Mouse (Mus musculus) hindbrain, embryonic 12.5 days (tissue): Measurements from ENCODE around the gene Trim39. TPM values are rescaled to one million over a fixed set of nuclear protein-coding genes. Genes with fewer than 3 reads are reported as not detected.
A peak's percentile ranks its signal among the peaks of the same experiment; 100 is the strongest.

Experiments used
- ATAC-seq: fragments of 200-750 bp; cut with Nextera tagmentation; 2 replicates; pipeline ENCODE4 v1.8.0; 2017; ENCODE audit warnings: moderate TSS enrichment; ENCODE audit not compliant: low FRiP score
- H3K27ac ChIP-seq: fragments of 300-500 bp; sonication (generic); 2 replicates; pipeline ENCODE4 v1.5.1; 2016; ENCODE audit warnings: mild to moderate bottlenecking
- H3K27me3 ChIP-seq: fragments of 300-500 bp; sonication (generic); 2 replicates; pipeline ENCODE4 v1.6.1; 2016; ENCODE audit warnings: mild to moderate bottlenecking
- H3K36me3 ChIP-seq: fragments of 300-500 bp; sonication (generic); 2 replicates; pipeline ENCODE4 v1.6.1; 2016; ENCODE audit warnings: mild to moderate bottlenecking
- H3K4me1 ChIP-seq: fragments of 300-500 bp; sonication (generic); 2 replicates; pipeline ENCODE4 v1.6.1; 2016
- H3K4me2 ChIP-seq: fragments of 300-500 bp; sonication (generic); replicated peaks from 2 replicates; pipeline ENCODE4 v1.6.1; 2016; ENCODE audit warnings: mild to moderate bottlenecking
- H3K4me3 ChIP-seq: fragments of 300-500 bp; sonication (generic); 2 replicates; pipeline ENCODE4 v1.5.1; 2016; ENCODE audit warnings: mild to moderate bottlenecking
- H3K9ac ChIP-seq: fragments of 300-500 bp; sonication (generic); 2 replicates; pipeline ENCODE4 v1.6.1; 2016; ENCODE audit warnings: mild to moderate bottlenecking, moderate library complexity
- H3K9me3 ChIP-seq: fragments of 300-500 bp; sonication (generic); replicated peaks from 2 replicates; pipeline ENCODE4 v1.6.1; 2016; ENCODE audit warnings: mild to moderate bottlenecking
- WGBS: fragments of 180-500 bp; shearing (Covaris S2); methylation state at CpG from one replicate; pipeline ENCODE4 v1.1.7; 2016; 5-methylcytosine and 5-hydroxymethylcytosine counted together
- polyA plus RNA-seq: library from polyadenylated mRNA; unstranded; fragments of >200 nt; fragmentation: Nextera tagmentation; extraction: Ambion mirVana; gene quantifications from 2 replicates; pipeline ENCODE4 v1.2.1, GENCODE M21; 2016

Gene Trim39
- polyA plus RNA-seq, 1 experiment from 2014 or later, result 26.0 TPM

- Histone ChIP-seq H3K4me2 (peak overlapping the region; percentile 93), H3K4me1 (peaks cover 30% of the 10 kb centered on the region), H3K9me3 (no peaks in the 10 kb centered on the region), H3K9ac (peak overlapping the region; percentile 95), H3K27ac (peak overlapping the region; percentile 92), H3K27me3 (no peaks in the 10 kb centered on the region), H3K36me3 (peaks cover 36% of the 10 kb centered on the region), H3K4me3 (peak overlapping the region; percentile 95)
- under 1% methylated on average over 83 of the region's 84 CpGs for WGBS
- ATAC-seq, result peak; percentile 94
Observed at GRCm38 (mm10) chr17:36270956-36271585, 976 bp downstream of the Trim39 start.

DNA sequence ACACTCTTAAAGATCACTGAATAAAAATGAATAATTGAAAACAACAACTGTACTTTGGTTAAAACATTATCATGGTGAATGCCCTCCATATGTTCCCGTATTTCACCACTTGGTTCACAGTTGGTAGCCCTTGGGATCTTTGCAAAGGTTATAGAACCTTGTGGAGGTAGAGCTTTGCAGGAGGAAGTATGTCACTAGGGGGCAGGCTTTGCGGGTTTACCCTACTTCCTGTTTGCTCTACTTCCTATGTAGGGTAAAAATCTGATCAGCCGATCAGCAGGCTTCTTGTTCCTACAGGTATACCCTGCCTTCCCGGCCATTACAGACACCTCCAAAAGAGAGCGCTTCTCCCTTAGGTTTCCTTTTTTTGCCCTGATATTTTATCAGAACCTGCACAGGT is 6.2 kb downstream of the Trim39 start:
- no peak for ATAC-seq
- no peak overlapping the region for H3K4me3 ChIP-seq
- H3K9me3 ChIP-seq, result no peaks in the 10 kb centered on the region
- H3K4me1 ChIP-seq, result peaks cover 10% of the 10 kb centered on the region
- no peaks in the 10 kb centered on the region for H3K27me3 ChIP-seq
- H3K27ac ChIP-seq, result no peak overlapping the region
- H3K4me2 ChIP-seq, result no peak overlapping the region
- no peak overlapping the region for H3K9ac ChIP-seq
- H3K36me3 ChIP-seq, result peaks cover 73% of the 10 kb centered on the region
- 81% methylated on average over 5 of the region's 5 CpGs for WGBS

DNA sequence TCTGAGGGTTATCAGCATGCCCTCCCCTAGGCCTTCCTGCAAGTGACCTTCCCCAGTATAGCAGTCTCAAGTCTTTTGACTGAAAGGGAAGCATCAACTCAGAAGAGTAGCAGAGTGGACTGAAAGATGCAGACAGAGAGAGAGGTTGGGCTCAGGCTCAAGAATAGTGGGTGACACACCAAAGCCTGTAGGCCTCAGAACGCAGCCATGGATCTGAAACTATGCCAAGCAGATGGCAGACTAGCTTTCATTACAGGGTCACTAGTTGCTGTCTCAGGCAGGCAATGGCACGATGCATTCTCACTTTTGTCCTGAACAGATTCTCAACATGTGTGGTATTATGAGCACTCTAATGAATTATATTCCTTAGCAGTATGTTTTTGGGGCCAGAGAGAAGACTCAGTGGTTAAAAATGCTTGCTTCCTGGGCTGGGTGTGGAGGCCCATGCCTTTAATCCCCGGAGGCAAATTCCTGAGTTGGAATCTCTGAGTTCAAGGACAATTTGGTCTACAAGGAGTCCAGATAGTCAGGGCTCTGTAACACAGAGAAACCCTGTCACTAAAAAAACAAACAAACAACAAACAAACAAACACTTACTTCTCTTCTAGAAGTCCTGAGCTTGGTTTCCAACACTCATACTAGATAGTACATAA is 7.6 kb downstream of the Trim39 start:
- Histone ChIP-seq H3K27me3 (no peaks in the 10 kb centered on the region), H3K27ac (no peak overlapping the region), H3K36me3 (peaks cover 87% of the 10 kb centered on the region), H3K4me1 (no peaks in the 10 kb centered on the region), H3K4me3 (no peak overlapping the region), H3K4me2 (no peak overlapping the region), H3K9me3 (no peaks in the 10 kb centered on the region), H3K9ac (no peak overlapping the region)
- no peak for ATAC-seq
- WGBS, result 96% methylated on average over 3 of the region's 3 CpGs

DNA sequence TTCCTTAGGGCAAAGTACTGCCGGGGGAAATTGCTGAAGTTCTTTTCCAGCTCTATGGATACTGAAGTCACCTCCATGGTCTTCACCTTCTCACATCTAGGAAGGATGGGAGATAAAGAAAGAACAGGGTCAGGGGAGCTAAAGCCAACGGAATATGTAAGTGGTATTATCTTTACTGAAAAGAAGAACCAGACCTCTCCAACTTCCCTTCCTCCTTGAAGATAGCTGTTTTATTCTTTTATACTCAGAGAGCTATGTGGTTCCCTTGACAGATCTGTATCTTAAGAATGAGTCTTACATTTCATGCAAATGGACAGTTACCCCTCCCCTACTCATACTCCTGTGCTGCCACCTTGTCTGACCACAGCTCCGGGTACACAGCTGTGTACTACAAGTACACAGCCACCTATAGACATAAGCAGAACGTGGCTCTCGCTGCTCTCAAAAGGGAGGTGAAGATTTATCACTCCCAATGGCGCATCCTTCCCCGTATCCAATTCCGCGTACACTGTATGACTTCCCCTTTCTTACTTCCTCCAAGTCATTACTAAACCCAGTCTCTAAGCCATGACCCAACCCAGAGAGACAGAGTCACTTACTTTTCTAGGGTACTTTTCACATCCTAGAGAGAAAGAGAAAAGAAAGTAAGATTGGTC is 10.4 kb downstream of the Trim39 start:
- Histone ChIP-seq H3K9me3 (no peaks in the 10 kb centered on the region), H3K4me2 (no peak overlapping the region), H3K36me3 (peaks cover 77% of the 10 kb centered on the region), H3K9ac (no peak overlapping the region), H3K4me3 (no peak overlapping the region), H3K4me1 (peaks cover 3% of the 10 kb centered on the region), H3K27me3 (no peaks in the 10 kb centered on the region), H3K27ac (no peak overlapping the region)
- WGBS, result 94% methylated on average over 9 of the region's 9 CpGs
- ATAC-seq, result no peak

DNA sequence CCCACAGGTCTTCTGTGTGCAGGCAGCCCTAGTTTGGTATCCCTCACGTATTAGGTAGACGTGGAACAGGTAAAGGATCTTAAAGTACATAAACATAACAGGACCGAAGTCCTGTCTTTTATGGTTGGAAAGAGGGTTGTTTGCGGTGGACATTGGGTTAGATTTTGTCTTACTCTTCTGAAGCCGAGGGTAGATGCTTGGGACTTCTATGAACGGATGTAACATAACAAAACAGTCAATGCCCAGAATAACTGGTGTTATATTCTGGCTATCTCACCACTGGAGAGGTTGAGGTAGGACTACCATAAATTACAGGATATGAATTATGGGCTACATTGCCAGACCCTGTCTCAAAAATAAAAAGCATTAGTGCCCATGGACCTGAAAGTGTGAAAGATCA is 14.1 kb downstream of the Trim39 start, which contains the start of gene Rpp21:
Rpp21 (minus strand) TSS at position 101 of the 400 bp plus-strand sequence.
- Histone ChIP-seq H3K4me1 (peaks cover 6% of the 10 kb centered on the region), H3K9me3 (no peaks in the 10 kb centered on the region), H3K4me3 (peak within 1 kb of the TSS; percentile 76), H3K9ac (peak within 1 kb of the TSS; percentile 86), H3K4me2 (peak within 1 kb of the TSS; percentile 52), H3K36me3 (peaks cover 51% of the 10 kb centered on the region), H3K27me3 (no peaks in the 10 kb centered on the region), H3K27ac (peak within 1 kb of the TSS; percentile 87)
- ATAC-seq, result peak; percentile 13
- WGBS, result 52% methylated on average over 6 of the region's 6 CpGs

DNA sequence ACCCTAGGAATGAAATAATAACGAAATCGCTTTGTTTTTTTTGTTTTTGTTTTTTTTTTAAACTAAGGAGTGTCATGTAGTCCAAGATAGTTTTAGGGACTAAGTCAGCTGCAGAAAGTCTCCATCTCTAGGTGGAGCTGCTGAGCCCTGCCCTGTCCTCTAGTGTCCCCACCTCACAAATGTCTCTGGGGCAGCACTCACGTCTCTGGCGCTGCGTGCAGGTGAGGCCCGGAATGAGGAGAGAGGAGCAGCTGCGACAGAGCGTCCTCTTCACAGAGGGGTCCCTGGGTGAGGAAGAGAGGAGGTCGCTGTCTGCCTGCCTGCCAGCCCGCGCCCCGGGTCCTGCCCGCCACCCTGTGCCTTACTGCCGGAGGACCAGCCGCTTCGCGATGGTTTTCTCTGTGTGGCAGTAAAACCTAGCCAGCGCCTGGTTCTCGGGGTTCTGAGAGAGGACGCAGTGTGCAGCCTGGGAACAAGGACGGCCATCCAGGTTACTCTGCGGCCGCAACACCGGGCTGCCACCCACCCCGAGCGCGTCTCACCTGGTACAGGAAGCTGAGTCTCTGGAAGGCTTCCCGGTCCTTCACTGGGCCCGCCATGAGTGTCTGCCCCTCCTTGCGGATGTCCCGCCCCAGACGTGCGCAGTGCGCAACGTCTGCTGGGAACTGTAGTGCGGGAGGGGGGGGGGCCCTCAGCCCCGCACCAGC is 14.7 kb downstream of the Trim39 start:
- H3K27ac ChIP-seq, result peak overlapping the region; percentile 87
- no peaks in the 10 kb centered on the region for H3K9me3 ChIP-seq
- H3K36me3 ChIP-seq, result peaks cover 46% of the 10 kb centered on the region
- peak; percentile 95 for ATAC-seq
- no peaks in the 10 kb centered on the region for H3K27me3 ChIP-seq
- peaks cover 6% of the 10 kb centered on the region for H3K4me1 ChIP-seq
- WGBS, result under 1% methylated on average over 37 of the region's 37 CpGs
- peak overlapping the region; percentile 52 for H3K4me2 ChIP-seq
- H3K4me3 ChIP-seq, result peak overlapping the region; percentile 76
- peak overlapping the region; percentile 86 for H3K9ac ChIP-seq

DNA sequence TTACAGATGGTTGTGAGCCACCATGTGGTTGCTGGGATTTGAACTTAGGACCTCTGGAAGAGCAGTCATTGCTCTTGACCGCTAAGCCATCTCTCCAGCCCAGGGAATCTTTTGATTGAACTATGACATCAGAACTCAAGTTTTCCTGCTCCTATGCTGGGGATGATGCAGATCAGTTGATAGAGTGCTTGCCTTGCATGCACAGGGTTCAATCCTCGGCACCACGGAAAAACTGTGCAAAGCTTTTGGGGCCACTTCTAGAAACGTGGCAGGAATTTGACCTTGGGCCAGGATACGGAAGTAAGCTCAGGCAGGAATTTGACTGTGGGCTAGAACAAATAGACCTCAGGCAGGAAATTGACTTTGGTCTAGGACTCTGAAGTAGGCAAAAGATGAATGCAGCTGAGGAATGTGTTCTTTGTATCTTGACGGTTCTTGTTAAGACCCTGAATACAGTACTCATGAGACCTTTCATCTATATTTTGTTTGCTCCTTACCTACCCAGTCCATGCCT is 18.9 kb downstream of the Trim39 start:
- H3K4me3 ChIP-seq, result no peak overlapping the region
- peaks cover 9% of the 10 kb centered on the region; the same call in 1 of the 2 replicates for H3K36me3 ChIP-seq
- WGBS, result 69% methylated on average over 6 of the region's 6 CpGs
- ATAC-seq, result no peak
- peaks cover 10% of the 10 kb centered on the region for H3K4me1 ChIP-seq
- peaks cover 24% of the 10 kb centered on the region for H3K27me3 ChIP-seq
- H3K27ac ChIP-seq, result no peak overlapping the region
- no peak overlapping the region for H3K4me2 ChIP-seq
- H3K9me3 ChIP-seq, result no peaks in the 10 kb centered on the region
- no peak overlapping the region for H3K9ac ChIP-seq

GRCm38 (mm10) chr17:36252250-36252876 is 19.7 kb downstream of the Trim39 start:
- H3K4me1 ChIP-seq, result peaks cover 10% of the 10 kb centered on the region
- H3K27ac ChIP-seq, result no peak overlapping the region
- peak; percentile 47; the same call in 1 of the 2 replicates for ATAC-seq
- H3K36me3 ChIP-seq, result peaks cover 9% of the 10 kb centered on the region; the same call in 1 of the 2 replicates
- H3K27me3 ChIP-seq, result peaks cover 27% of the 10 kb centered on the region
- H3K4me3 ChIP-seq, result peak overlapping the region; percentile 17; the same call in 1 of the 2 replicates
- peak overlapping the region; percentile 48 for H3K4me2 ChIP-seq
- 11% methylated on average over 25 of the region's 25 CpGs for WGBS
- peak overlapping the region; percentile 50 for H3K9ac ChIP-seq
- no peaks in the 10 kb centered on the region for H3K9me3 ChIP-seq

DNA sequence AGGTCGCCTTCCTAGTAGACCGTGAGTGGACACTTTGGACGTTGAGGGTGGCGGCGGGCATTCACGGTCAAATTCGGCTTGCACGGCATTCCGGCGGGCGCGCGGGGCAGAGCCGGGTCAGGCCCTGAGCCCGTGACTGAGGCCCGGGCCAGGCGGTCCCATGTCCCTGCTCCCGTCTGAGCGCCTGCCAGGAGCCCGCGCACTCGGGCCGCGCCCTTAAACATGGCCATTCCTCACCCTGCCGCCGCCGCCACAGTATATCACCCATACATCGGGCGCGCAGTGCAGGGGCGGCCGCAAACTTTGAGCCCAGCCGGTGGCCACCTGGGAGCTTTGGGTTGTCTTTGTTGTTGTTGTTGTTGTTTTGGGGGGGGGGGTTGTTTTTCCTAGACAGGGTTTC is 23.2 kb downstream of the Trim39 start:
- Histone ChIP-seq H3K9me3 (no peaks in the 10 kb centered on the region), H3K4me1 (peaks cover 4% of the 10 kb centered on the region; the same call in 1 of the 2 replicates), H3K9ac (no peak overlapping the region), H3K36me3 (no peaks in the 10 kb centered on the region), H3K27me3 (peaks cover 27% of the 10 kb centered on the region), H3K27ac (no peak overlapping the region), H3K4me3 (no peak overlapping the region), H3K4me2 (no peak overlapping the region; the same call in 1 of the 2 replicates)
- ATAC-seq, result no peak
- WGBS, result 28% methylated on average over 33 of the region's 33 CpGs

- 81% methylated on average over 2 of the region's 2 CpGs for WGBS
- ATAC-seq, result no peak
- no peak overlapping the region for H3K27ac ChIP-seq
- H3K4me1 ChIP-seq, result no peaks in the 10 kb centered on the region
- H3K4me3 ChIP-seq, result no peak overlapping the region
- no peak overlapping the region for H3K4me2 ChIP-seq
- H3K9ac ChIP-seq, result no peak overlapping the region
- no peaks in the 10 kb centered on the region for H3K36me3 ChIP-seq
- peaks cover 23% of the 10 kb centered on the region for H3K27me3 ChIP-seq
- no peaks in the 10 kb centered on the region for H3K9me3 ChIP-seq
Observed at GRCm38 (mm10) chr17:36245741-36246140, 26.3 kb downstream of the Trim39 start.

DNA sequence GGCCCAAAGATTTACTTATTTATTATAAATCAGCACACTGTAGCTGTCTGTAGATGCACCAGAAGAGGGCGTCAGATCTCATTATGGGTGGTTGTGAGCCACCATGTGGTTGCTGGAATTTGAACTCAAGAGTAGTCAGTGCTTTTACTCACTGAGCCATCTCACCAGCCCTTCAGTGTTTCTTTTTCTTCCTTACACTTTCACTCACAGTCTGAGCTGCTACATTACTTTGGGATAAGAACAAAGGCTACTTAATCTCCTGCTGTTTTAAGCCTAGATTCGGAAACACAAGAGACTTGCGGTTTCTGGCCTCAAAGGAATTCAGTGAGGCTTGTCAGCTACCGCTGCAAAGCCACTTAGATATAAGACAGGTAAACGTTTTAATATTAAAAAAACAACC is 28.0 kb downstream of the Trim39 start:
- Histone ChIP-seq H3K27ac (no peak overlapping the region), H3K36me3 (no peaks in the 10 kb centered on the region), H3K9ac (no peak overlapping the region), H3K27me3 (peaks cover 15% of the 10 kb centered on the region), H3K4me2 (no peak overlapping the region), H3K4me3 (no peak overlapping the region), H3K4me1 (no peaks in the 10 kb centered on the region), H3K9me3 (no peaks in the 10 kb centered on the region)
- whole genome bisulfite sequencing, result 36% methylated on average over 5 of the region's 5 CpGs
- ATAC-seq, result no peak
